Mouse (Mus musculus) stomach, embryonic 14.5 days (tissue): ENCODE data around the gene Npr1. TPM values are rescaled to one million over a fixed set of nuclear protein-coding genes. Genes with fewer than 3 reads are reported as not detected.

Source experiments
- ATAC-seq: fragments of 200-750 bp; cut with Nextera tagmentation; 2 replicates; pipeline ENCODE4 v1.8.0; 2017; ENCODE audit warnings: low read depth, moderate TSS enrichment; ENCODE audit not compliant: insufficient number of reproducible peaks, insufficient read depth, low FRiP score
- H3K27ac ChIP-seq: fragments of 300-500 bp; sonication (generic); 2 replicates; pipeline ENCODE4 v1.5.1; 2014; ENCODE audit warnings: mild to moderate bottlenecking, low read length, moderate library complexity, mixed read lengths
- H3K27me3 ChIP-seq: fragments of 300-500 bp; sonication (generic); 2 replicates; pipeline ENCODE4 v1.6.1; 2014; ENCODE audit warnings: low read length, control low read depth, mixed read lengths; ENCODE audit not compliant: control insufficient read depth, insufficient read depth
- H3K36me3 ChIP-seq: fragments of 300-500 bp; sonication (generic); 2 replicates; pipeline ENCODE4 v1.6.1; 2014; ENCODE audit warnings: mild to moderate bottlenecking, control low read depth, low read length, moderate library complexity, mixed read lengths; ENCODE audit not compliant: control insufficient read depth, insufficient read depth
- H3K4me1 ChIP-seq: fragments of 300-500 bp; sonication (generic); 2 replicates; pipeline ENCODE4 v1.6.1; 2014; ENCODE audit warnings: low read length, control low read depth, mixed read lengths; ENCODE audit not compliant: control insufficient read depth, insufficient read depth
- H3K4me2 ChIP-seq: fragments of 300-500 bp; sonication (generic); replicated peaks from 2 replicates; pipeline ENCODE4 v1.6.1; 2014; ENCODE audit warnings: low read depth, low read length, control low read depth
- H3K4me3 ChIP-seq: fragments of 300-500 bp; sonication (generic); 2 replicates; pipeline ENCODE4 v1.5.1; 2014; ENCODE audit warnings: low read depth, low read length, control low read depth
- H3K9ac ChIP-seq: fragments of 300-500 bp; sonication (generic); replicated peaks from 2 replicates; pipeline ENCODE4 v1.6.1; 2014; ENCODE audit warnings: low read depth, mild to moderate bottlenecking, control low read depth, low read length, moderate library complexity, mixed read lengths
- H3K9me3 ChIP-seq: fragments of 300-500 bp; sonication (generic); 2 replicates; pipeline ENCODE4 v1.6.1; 2016; ENCODE audit warnings: low read depth, low read length, control low read depth; ENCODE audit not compliant: control insufficient read depth
- WGBS: fragments of 180-500 bp; shearing (Covaris S2); extraction: QIAGEN DNeasy Blood & Tissue Kit; methylation state at CpG from one replicate; pipeline ENCODE4 v1.1.7; 2014; 5-methylcytosine and 5-hydroxymethylcytosine counted together
- polyA plus RNA-seq: library from polyadenylated mRNA; unstranded; fragments of >200 nt; fragmentation: Nextera tagmentation; extraction: Ambion mirVana; gene quantifications from 2 replicates; pipeline ENCODE4 v1.2.1, GENCODE M21; 2014

Gene Npr1
- polyA plus RNA-seq, 1 experiment from 2014 or later = 4.8 TPM

GRCm38 (mm10) chr3:90425499-90425898, 40.2 kb downstream of the Npr1 start:
- no peak overlapping the region for H3K27ac ChIP-seq
- no peak overlapping the region for H3K4me2 ChIP-seq
- WGBS = 76% methylated on average over 2 of the region's 2 CpGs
- peaks cover 13% of the 10 kb centered on the region for H3K36me3 ChIP-seq
- peaks cover 6% of the 10 kb centered on the region; the same call in 1 of the 2 replicates for H3K4me1 ChIP-seq
- H3K9ac ChIP-seq = no peak overlapping the region
- no peaks in the 10 kb centered on the region for H3K9me3 ChIP-seq
- no peak for ATAC-seq
- H3K27me3 ChIP-seq = no peaks in the 10 kb centered on the region
- H3K4me3 ChIP-seq = no peak overlapping the region

- peaks cover 20% of the 10 kb centered on the region for H3K36me3 ChIP-seq
- no peak overlapping the region for H3K4me3 ChIP-seq
- H3K4me1 ChIP-seq = peaks cover 3% of the 10 kb centered on the region; the same call in 1 of the 2 replicates
- H3K27ac ChIP-seq = no peak overlapping the region
- no peak for ATAC-seq
- H3K4me2 ChIP-seq = no peak overlapping the region
- H3K9me3 ChIP-seq = no peaks in the 10 kb centered on the region
- H3K27me3 ChIP-seq = no peaks in the 10 kb centered on the region
- no peak overlapping the region for H3K9ac ChIP-seq
Measured at GRCm38 (mm10) chr3:90423549-90423948, 42.1 kb downstream of the Npr1 start.

GRCm38 (mm10) chr3:90420696-90421095, 45.0 kb downstream of the Npr1 start:
- Histone ChIP-seq H3K9ac (no peak overlapping the region), H3K36me3 (peaks cover 30% of the 10 kb centered on the region), H3K4me2 (no peak overlapping the region), H3K27ac (no peak overlapping the region), H3K9me3 (no peaks in the 10 kb centered on the region), H3K4me1 (no peaks in the 10 kb centered on the region), H3K4me3 (no peak overlapping the region), H3K27me3 (no peaks in the 10 kb centered on the region)
- WGBS = 79% methylated on average over 6 of the region's 6 CpGs
- ATAC-seq = no peak

GRCm38 (mm10) chr3:90413011-90413396, 52.7 kb downstream of the Npr1 start:
- no peaks in the 10 kb centered on the region for H3K27me3 ChIP-seq
- H3K27ac ChIP-seq = no peak overlapping the region
- H3K9me3 ChIP-seq = no peaks in the 10 kb centered on the region
- H3K9ac ChIP-seq = no peak overlapping the region
- no peak overlapping the region for H3K4me2 ChIP-seq
- H3K4me1 ChIP-seq = no peaks in the 10 kb centered on the region
- 13% methylated on average over 3 of the region's 3 CpGs for WGBS
- peaks cover 52% of the 10 kb centered on the region for H3K36me3 ChIP-seq
- no peak for ATAC-seq
- no peak overlapping the region for H3K4me3 ChIP-seq

- Histone ChIP-seq H3K27ac (no peak overlapping the region), H3K9ac (no peak overlapping the region), H3K4me3 (no peak overlapping the region), H3K36me3 (peaks cover 52% of the 10 kb centered on the region), H3K9me3 (no peaks in the 10 kb centered on the region), H3K4me1 (no peaks in the 10 kb centered on the region), H3K4me2 (no peak overlapping the region), H3K27me3 (no peaks in the 10 kb centered on the region)
- 39% methylated on average over 5 of the region's 5 CpGs for WGBS
- no peak for ATAC-seq
Measured at GRCm38 (mm10) chr3:90412312-90413010, 53.2 kb downstream of the Npr1 start.

- H3K4me1 ChIP-seq = no peaks in the 10 kb centered on the region
- H3K27me3 ChIP-seq = no peaks in the 10 kb centered on the region
- H3K27ac ChIP-seq = no peak overlapping the region
- H3K9me3 ChIP-seq = no peaks in the 10 kb centered on the region
- H3K4me3 ChIP-seq = no peak overlapping the region
- WGBS = 85% methylated on average over 3 of the region's 3 CpGs
- ATAC-seq = no peak
- no peak overlapping the region for H3K9ac ChIP-seq
- no peak overlapping the region for H3K4me2 ChIP-seq
- H3K36me3 ChIP-seq = peaks cover 74% of the 10 kb centered on the region
Measured at GRCm38 (mm10) chr3:90408721-90409120, 56.9 kb downstream of the Npr1 start.

GRCm38 (mm10) chr3:90406414-90406813, 59.3 kb downstream of the Npr1 start:
- WGBS = 98% methylated on average over 5 of the region's 5 CpGs
- H3K4me3 ChIP-seq = no peak overlapping the region
- no peaks in the 10 kb centered on the region for H3K27me3 ChIP-seq
- no peak overlapping the region for H3K4me2 ChIP-seq
- no peak for ATAC-seq
- no peaks in the 10 kb centered on the region for H3K4me1 ChIP-seq
- no peak overlapping the region for H3K27ac ChIP-seq
- no peak overlapping the region for H3K9ac ChIP-seq
- H3K36me3 ChIP-seq = peaks cover 82% of the 10 kb centered on the region
- H3K9me3 ChIP-seq = no peaks in the 10 kb centered on the region

- no peak for ATAC-seq
- H3K4me3 ChIP-seq = no peak overlapping the region
- H3K9me3 ChIP-seq = no peaks in the 10 kb centered on the region
- no peaks in the 10 kb centered on the region for H3K27me3 ChIP-seq
- H3K4me1 ChIP-seq = no peaks in the 10 kb centered on the region
- no peak overlapping the region for H3K27ac ChIP-seq
- H3K36me3 ChIP-seq = peaks cover 85% of the 10 kb centered on the region
- H3K4me2 ChIP-seq = no peak overlapping the region
- WGBS = 61% methylated on average over 4 of the region's 4 CpGs
- H3K9ac ChIP-seq = no peak overlapping the region
Measured at GRCm38 (mm10) chr3:90404609-90405008, 61.1 kb downstream of the Npr1 start.

GRCm38 (mm10) chr3:90404121-90404520, 61.5 kb downstream of the Npr1 start:
- no peak for ATAC-seq
- H3K36me3 ChIP-seq = peaks cover 90% of the 10 kb centered on the region
- no peak overlapping the region for H3K9ac ChIP-seq
- no peak overlapping the region for H3K4me3 ChIP-seq
- H3K27me3 ChIP-seq = no peaks in the 10 kb centered on the region
- no peaks in the 10 kb centered on the region for H3K9me3 ChIP-seq
- no peak overlapping the region for H3K27ac ChIP-seq
- no peaks in the 10 kb centered on the region for H3K4me1 ChIP-seq
- no peak overlapping the region for H3K4me2 ChIP-seq
- WGBS = 87% methylated on average over 3 of the region's 3 CpGs
